Mouse (Mus musculus) liver, adult 2 months (tissue): ENCODE results near the gene Gm11237. TPM values are rescaled to one million over a fixed set of nuclear protein-coding genes. Genes with fewer than 3 reads are reported as not detected.
"Not testable (repeated sequence)": the region's sequence is repeated elsewhere in the genome, so short reads cannot be mapped to it uniquely, and the experiment has no call there.

ENCODE experiments used
- DNase-seq: peaks from one replicate; pipeline ENCODE4 v3.0.0-alpha.2; 2011; ENCODE audit warnings: low read depth, low spot score; ENCODE audit errors: extremely low read depth
- H3K27ac ChIP-seq: fragments of 200-500 bp; replicated peaks from 2 replicates; pipeline ENCODE4 v1.5.1; 2012; ENCODE audit warnings: low read depth, mild to moderate bottlenecking, control low read depth, inconsistent platforms, low read length; ENCODE audit not compliant: insufficient read depth
- H3K27me3 ChIP-seq: fragments of 200-500 bp; 2 replicates; pipeline ENCODE4 v1.6.1; 2012; ENCODE audit warnings: mild to moderate bottlenecking, moderate library complexity, low read length, inconsistent platforms; ENCODE audit not compliant: control insufficient read depth, insufficient read depth
- H3K36me3 ChIP-seq: fragments of 200-500 bp; 2 replicates; pipeline ENCODE4 v1.6.1; 2012; ENCODE audit warnings: low read length, inconsistent platforms; ENCODE audit not compliant: control insufficient read depth, insufficient read depth
- H3K4me1 ChIP-seq: fragments of 200-500 bp; 2 replicates; pipeline ENCODE4 v1.6.1; 2011; ENCODE audit warnings: low read length; ENCODE audit not compliant: control insufficient read depth, insufficient read depth
- H3K4me3 ChIP-seq: fragments of 200-500 bp; 2 replicates; pipeline ENCODE4 v1.5.1; 2011; ENCODE audit warnings: low read depth, mild to moderate bottlenecking, control low read depth, low read length, moderate library complexity; ENCODE audit not compliant: insufficient read depth
- H3K79me2 ChIP-seq: fragments of 200-500 bp; 2 replicates; pipeline ENCODE4 v1.6.1; 2012; ENCODE audit warnings: inconsistent platforms, mild to moderate bottlenecking, low read length, moderate library complexity; ENCODE audit not compliant: control insufficient read depth, insufficient read depth
- H3K9ac ChIP-seq: fragments of 200-500 bp; 2 replicates; pipeline ENCODE4 v1.6.1; 2012; ENCODE audit warnings: low read depth, mild to moderate bottlenecking, control low read depth, inconsistent platforms, low read length
- CTCF ChIP-seq: fragments of 200-500 bp; IDR thresholded peaks from 2 replicates; pipeline ENCODE4 v1.5.1; 2011; ENCODE audit warnings: low read depth, low read length, control low read depth
- POLR2A ChIP-seq: fragments of 200-500 bp; IDR thresholded peaks from 2 replicates; pipeline ENCODE4 v1.6.1; 2011; ENCODE audit warnings: low read length, control low read depth; ENCODE audit not compliant: insufficient read depth; ENCODE audit errors: extremely low read depth
- WGBS: fragments of 180-500 bp; shearing (Covaris S2); methylation state at CpG from one replicate; pipeline ENCODE4 v1.1.7; 2018; 5-methylcytosine and 5-hydroxymethylcytosine counted together
- polyA plus RNA-seq: library from polyadenylated mRNA; depleted of rRNA; stranded (reverse); fragments of >200 nt; gene quantifications from 2 replicates; pipeline ENCODE4 v1.2.3, GENCODE M21; 2012; rRNA removed
- total RNA-seq: library from RNA; depleted of rRNA; stranded (reverse); fragments of >200 nt; gene quantifications from 2 replicates; pipeline ENCODE4 v1.2.3, GENCODE M21; 2014; rRNA removed

Gene Gm11237
- total RNA-seq (not detected in 2 replicates), polyA plus RNA-seq (not detected in 2 replicates)

DNA sequence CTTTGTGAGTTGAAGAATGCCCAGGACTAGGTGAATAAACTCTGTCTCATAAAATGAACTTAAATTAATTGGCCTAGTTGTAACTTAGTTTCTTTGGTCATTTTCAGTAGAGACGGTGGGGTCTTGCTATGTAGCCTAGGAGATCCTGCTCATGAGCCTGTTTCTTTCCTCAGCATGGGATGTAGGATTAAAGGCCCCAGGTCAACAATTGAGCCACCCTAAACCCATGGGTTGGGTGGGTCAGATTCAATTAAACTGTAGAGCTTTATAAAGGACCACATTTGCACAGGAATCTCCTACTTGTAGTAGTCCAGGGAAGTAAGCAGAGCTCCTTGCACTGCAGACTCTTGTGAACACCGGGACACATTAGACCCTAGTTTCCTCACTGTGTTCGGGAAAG lies at the start of gene Gm11237:
Gene Gm11237 (plus strand): TSS at position 301 of the 400 bp plus-strand sequence.
- H3K79me2 ChIP-seq, H3K36me3 ChIP-seq, H3K27me3 ChIP-seq, H3K4me3 ChIP-seq, DNase-seq, H3K27ac ChIP-seq, H3K9ac ChIP-seq, H3K4me1 ChIP-seq: not testable (repeated sequence)
- WGBS: no CpG with 5 or more reads among the region's 3 CpGs

DNA sequence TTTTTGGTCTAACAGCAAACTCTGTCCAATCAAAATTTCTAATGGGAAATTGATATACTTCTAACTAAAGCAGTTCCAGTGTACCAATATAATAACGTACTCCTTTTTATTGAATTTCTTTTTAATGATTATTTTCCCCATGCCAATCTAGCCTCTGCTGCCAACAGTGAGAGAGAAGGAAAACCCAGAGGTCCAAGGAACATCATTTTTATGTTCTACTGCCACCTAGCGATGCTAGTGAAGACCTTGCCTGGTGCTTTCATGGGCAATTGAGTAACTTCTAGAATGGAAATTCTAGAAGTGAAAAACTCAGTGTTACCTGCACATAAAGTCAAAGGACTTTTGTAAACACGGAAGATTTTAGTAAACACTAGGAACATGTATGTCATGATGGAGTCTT lies 23.5 kb upstream of the Gm11237 start:
- Histone ChIP-seq H3K27ac (no peak overlapping the region), H3K79me2 (no peaks in the 10 kb centered on the region), H3K9ac (no peak overlapping the region), H3K4me1 (peaks cover 2% of the 10 kb centered on the region), H3K27me3 (no peaks in the 10 kb centered on the region), H3K4me3 (no peak overlapping the region), H3K36me3 (no peaks in the 10 kb centered on the region)
- peak; percentile 40 for TF ChIP-seq CTCF
- no peak for TF ChIP-seq POLR2A
- 5% methylated on average over 3 of the region's 3 CpGs for WGBS
- DNase-seq: peak; percentile 68

DNA sequence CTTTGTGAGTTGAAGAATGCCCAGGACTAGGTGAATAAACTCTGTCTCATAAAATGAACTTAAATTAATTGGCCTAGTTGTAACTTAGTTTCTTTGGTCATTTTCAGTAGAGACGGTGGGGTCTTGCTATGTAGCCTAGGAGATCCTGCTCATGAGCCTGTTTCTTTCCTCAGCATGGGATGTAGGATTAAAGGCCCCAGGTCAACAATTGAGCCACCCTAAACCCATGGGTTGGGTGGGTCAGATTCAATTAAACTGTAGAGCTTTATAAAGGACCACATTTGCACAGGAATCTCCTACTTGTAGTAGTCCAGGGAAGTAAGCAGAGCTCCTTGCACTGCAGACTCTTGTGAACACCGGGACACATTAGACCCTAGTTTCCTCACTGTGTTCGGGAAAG lies 15.2 kb upstream of the Gm11237 start, which contains the start of gene Gm11238:
Gene Gm11238 (plus strand): TSS at position 301 of the 400 bp plus-strand sequence.
- DNase-seq, H3K4me3 ChIP-seq, H3K4me1 ChIP-seq, H3K27ac ChIP-seq, H3K36me3 ChIP-seq, H3K9ac ChIP-seq, H3K27me3 ChIP-seq, H3K79me2 ChIP-seq: not testable (repeated sequence)
- WGBS: no CpG with 5 or more reads among the region's 3 CpGs

DNA sequence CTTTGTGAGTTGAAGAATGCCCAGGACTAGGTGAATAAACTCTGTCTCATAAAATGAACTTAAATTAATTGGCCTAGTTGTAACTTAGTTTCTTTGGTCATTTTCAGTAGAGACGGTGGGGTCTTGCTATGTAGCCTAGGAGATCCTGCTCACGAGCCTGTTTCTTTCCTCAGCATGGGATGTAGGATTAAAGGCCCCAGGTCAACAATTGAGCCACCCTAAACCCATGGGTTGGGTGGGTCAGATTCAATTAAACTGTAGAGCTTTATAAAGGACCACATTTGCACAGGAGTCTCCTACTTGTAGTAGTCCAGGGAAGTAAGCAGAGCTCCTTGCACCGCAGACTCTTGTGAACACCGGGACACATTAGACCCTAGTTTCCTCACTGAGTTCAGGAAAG lies 15.0 kb downstream of the Gm11237 start, which contains the start of gene Gm11236:
Gene Gm11236 (plus strand): TSS at position 301 of the 400 bp plus-strand sequence.
- WGBS: no CpG with 5 or more reads among the region's 4 CpGs
- DNase-seq, H3K27ac ChIP-seq, H3K4me3 ChIP-seq, H3K9ac ChIP-seq, H3K79me2 ChIP-seq, H3K27me3 ChIP-seq, H3K36me3 ChIP-seq, H3K4me1 ChIP-seq: not testable (repeated sequence)

DNA sequence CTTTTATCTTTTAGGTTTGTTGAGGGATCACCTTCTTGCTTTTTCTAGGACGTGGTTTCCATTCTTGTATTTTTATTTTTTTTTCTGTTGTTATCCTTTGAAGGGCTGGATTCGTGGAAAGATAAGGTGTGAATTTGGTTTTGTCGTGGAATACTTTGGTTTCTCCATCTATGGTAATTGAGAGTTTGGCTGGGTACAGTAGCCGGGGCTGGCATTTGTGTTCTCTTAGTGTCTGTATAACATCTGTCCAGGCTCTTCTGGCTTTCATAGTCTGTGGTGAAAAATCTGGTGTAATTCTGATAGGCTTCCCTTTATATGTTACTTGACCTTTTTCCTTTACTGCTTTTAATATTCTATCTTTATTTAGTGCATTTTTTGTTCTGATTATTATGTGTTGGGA lies 39.1 kb downstream of the Gm11237 start:
- H3K27me3 ChIP-seq, H3K4me1 ChIP-seq, H3K36me3 ChIP-seq, H3K79me2 ChIP-seq, H3K27ac ChIP-seq, H3K9ac ChIP-seq, DNase-seq, H3K4me3 ChIP-seq: not testable (repeated sequence)
- WGBS: 77% methylated on average over 4 of the region's 4 CpGs

DNA sequence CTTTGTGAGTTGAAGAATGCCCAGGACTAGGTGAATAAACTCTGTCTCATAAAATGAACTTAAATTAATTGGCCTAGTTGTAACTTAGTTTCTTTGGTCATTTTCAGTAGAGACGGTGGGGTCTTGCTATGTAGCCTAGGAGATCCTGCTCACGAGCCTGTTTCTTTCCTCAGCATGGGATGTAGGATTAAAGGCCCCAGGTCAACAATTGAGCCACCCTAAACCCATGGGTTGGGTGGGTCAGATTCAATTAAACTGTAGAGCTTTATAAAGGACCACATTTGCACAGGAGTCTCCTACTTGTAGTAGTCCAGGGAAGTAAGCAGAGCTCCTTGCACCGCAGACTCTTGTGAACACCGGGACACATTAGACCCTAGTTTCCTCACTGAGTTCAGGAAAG lies 45.3 kb downstream of the Gm11237 start, which contains the start of gene Gm11239:
Gene Gm11239 (plus strand): TSS at position 301 of the 400 bp plus-strand sequence.
- DNase-seq, H3K27me3 ChIP-seq, H3K79me2 ChIP-seq, H3K4me1 ChIP-seq, H3K4me3 ChIP-seq, H3K9ac ChIP-seq, H3K36me3 ChIP-seq, H3K27ac ChIP-seq: not testable (repeated sequence)
- no CpG with 5 or more reads among the region's 4 CpGs for WGBS

Other genes with a start within 250 kb of the Gm11237 start
- not detected in 2 replicates for gene Gm11487, start 217.9 kb upstream of the Gm11237 start, total RNA-seq
- not detected in 2 replicates for gene Gm11487, start 217.9 kb upstream of the Gm11237 start, polyA plus RNA-seq
- gene Gm11238, start 15.1 kb upstream of the Gm11237 start, total RNA-seq: not detected in 2 replicates
- gene Gm11238, start 15.1 kb upstream of the Gm11237 start, polyA plus RNA-seq: not detected in 2 replicates
- gene Gm11236, start 15.1 kb downstream of the Gm11237 start, total RNA-seq: not detected in 2 replicates
- not detected in 2 replicates for gene Gm11236, start 15.1 kb downstream of the Gm11237 start, polyA plus RNA-seq
- not detected in 2 replicates for gene Gm11239, start 45.4 kb downstream of the Gm11237 start, total RNA-seq
- gene Gm11239, start 45.4 kb downstream of the Gm11237 start, polyA plus RNA-seq: not detected in 2 replicates
- gene Gm428, start 60.5 kb downstream of the Gm11237 start, total RNA-seq: not detected in 2 replicates
- not detected in 2 replicates for gene Gm428, start 60.5 kb downstream of the Gm11237 start, polyA plus RNA-seq
- gene Rasef, start 168.0 kb downstream of the Gm11237 start, total RNA-seq: under 0.01 and 0.07 TPM in 2 replicates
- gene Rasef, start 168.0 kb downstream of the Gm11237 start, polyA plus RNA-seq: 0.04 TPM in 1 of 2 replicates, not detected in the other